Mouse (Mus musculus): ENCODE measurements around the gene Trpm1.

DNA sequence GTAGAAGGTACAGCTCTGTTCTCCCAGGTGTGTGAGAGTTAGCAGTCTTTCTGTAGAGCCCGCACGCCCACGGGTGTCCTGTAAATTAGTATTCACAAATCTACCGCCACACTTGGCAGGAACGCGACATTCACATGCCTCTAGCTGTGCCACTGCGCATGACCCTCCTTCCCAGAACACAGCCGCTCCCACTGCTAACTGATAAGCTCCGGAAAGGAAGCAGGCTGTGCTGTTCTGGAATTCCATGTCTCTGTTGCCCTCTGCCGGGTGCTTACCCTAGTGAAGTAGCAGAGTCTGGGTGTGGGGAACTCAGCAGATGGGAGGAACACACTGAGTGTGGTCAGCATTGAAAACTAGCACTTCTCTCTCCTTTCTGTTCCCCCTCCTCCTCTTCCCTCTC lies 2.1 kb downstream of the Trpm1 start:
- TF ChIP-seq CTCF (IDR thresholded peaks at IDR 0.05; ENCODE audit: low read depth, low read length) (peak; percentile 26), POLR2A (IDR thresholded peaks at IDR 0.05; ENCODE audit: insufficient read depth, low read length) (no peak)
